Mouse (Mus musculus): ENCODE results near the gene Grpel1.

The Grpel1 gene

GRCm38 (mm10) chr5:36508351-36508750, 43.6 kb downstream of the Grpel1 start:
- DNase-seq (ENCODE audit: extremely low spot score, low spot score) = no peak

GRCm38 (mm10) chr5:36510956-36511355, 46.2 kb downstream of the Grpel1 start:
- no peak for DNase-seq (ENCODE audit: extremely low spot score, low spot score)

DNA sequence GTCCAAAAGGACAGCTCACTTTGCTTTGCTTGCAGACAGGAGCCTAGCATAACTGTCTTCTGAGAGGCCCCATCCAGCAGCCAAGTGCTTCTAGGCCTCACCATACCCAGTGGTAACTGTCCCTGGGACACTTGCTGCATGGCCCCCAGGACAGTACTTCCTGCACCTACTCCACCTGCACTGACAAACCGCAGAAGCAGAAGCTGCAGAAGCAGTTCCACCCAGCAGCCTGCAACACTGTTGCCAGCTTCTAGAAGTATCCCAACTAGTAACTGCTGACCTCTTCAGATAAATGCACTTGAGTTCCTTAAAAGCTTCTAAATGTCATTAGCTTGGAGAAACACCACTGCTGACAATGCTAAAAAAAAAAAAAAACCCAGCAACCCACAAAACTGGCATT, 50.3 kb downstream of the Grpel1 start:
- DNase-seq (ENCODE audit: extremely low spot score, low spot score) = no peak

DNA sequence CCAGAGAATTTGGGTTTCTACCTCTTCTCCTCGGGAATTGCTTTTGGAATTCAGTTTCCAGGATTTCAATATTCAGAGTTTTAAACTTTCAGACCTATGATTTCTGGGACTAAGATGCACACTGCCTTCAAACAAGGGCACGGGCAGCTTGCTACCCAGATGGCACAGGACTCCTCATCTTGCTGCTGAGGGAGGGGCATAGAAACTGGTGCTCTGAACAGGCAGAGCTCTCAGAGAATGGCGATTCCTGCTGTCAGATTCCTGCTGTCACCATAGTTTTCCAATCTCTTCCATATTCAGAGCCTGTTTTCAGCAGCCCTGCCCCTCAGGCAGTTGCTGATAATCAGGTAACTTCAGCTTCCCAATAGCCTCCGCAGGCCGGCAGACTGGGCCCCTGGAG, 50.8 kb downstream of the Grpel1 start:
- no peak for DNase-seq (ENCODE audit: extremely low spot score, low spot score)

- no peak for DNase-seq (ENCODE audit: extremely low spot score, low spot score)
Observed at GRCm38 (mm10) chr5:36517596-36517995, 52.8 kb downstream of the Grpel1 start.

- no peak for DNase-seq (ENCODE audit: extremely low spot score, low spot score)
Observed at GRCm38 (mm10) chr5:36519751-36520150, 55.0 kb downstream of the Grpel1 start.

- no peak for DNase-seq (ENCODE audit: extremely low spot score, low spot score)
Observed at GRCm38 (mm10) chr5:36522782-36523181, 58.0 kb downstream of the Grpel1 start.

DNA sequence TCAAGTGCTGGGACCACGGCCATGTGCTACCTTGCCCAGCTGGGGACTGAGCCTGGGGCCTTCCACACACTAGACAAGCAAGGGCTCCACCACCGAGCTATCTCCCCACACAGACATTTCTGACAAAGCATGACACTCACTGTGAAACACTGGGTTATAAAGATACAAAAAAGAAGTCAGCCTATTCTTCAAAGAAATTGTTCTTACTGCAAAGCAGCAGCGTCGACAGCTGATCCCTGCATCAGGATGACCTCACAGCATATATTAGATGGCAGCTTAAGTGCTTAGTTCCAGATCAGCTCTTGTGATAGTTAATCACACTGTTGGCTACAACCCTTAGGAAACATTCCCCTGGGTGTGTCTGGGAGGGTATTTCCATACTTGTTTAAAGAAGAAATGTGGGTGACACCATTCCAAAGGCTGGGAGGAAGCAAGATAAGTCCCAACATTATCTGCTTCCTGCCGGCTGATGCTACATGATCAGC, 58.5 kb downstream of the Grpel1 start:
- no peak for DNase-seq (ENCODE audit: extremely low spot score, low spot score)

Measured in neural tube, embryonic 10.5 days (tissue).